Mouse (Mus musculus) heart, embryonic 16.5 days (tissue): ENCODE data around the gene Hck. TPM values are rescaled to one million over a fixed set of nuclear protein-coding genes. Genes with fewer than 3 reads are reported as not detected.

Experiments used
- ATAC-seq: fragments of 200-750 bp; cut with Nextera tagmentation; replicated peaks from 2 replicates; pipeline ENCODE4 v1.8.0; 2017; ENCODE audit warnings: moderate number of reproducible peaks; ENCODE audit not compliant: insufficient read depth, low FRiP score; ENCODE audit errors: extremely low read depth
- H3K27ac ChIP-seq: fragments of 300-500 bp; sonication (generic); 2 replicates; pipeline ENCODE4 v1.5.1; 2014; ENCODE audit warnings: mild to moderate bottlenecking, low read length, control low read depth, moderate library complexity
- H3K27me3 ChIP-seq: fragments of 300-500 bp; sonication (generic); 2 replicates; pipeline ENCODE4 v1.6.1; 2014; ENCODE audit warnings: low read length, mixed read lengths; ENCODE audit not compliant: control insufficient read depth, insufficient read depth
- H3K36me3 ChIP-seq: fragments of 300-500 bp; sonication (generic); 2 replicates; pipeline ENCODE4 v1.6.1; 2014; ENCODE audit not compliant: control insufficient read depth, insufficient read depth
- H3K4me1 ChIP-seq: fragments of 300-500 bp; sonication (generic); 2 replicates; pipeline ENCODE4 v1.6.1; 2014; ENCODE audit warnings: low read length, mixed read lengths; ENCODE audit not compliant: control insufficient read depth, insufficient read depth
- H3K4me2 ChIP-seq: fragments of 300-500 bp; sonication (generic); 2 replicates; pipeline ENCODE4 v1.6.1; 2014; ENCODE audit warnings: low read depth, mild to moderate bottlenecking, control low read depth, low read length
- H3K4me3 ChIP-seq: fragments of 300-500 bp; sonication (generic); 2 replicates; pipeline ENCODE4 v1.5.1; 2014; ENCODE audit warnings: mild to moderate bottlenecking, control low read depth, low read length
- H3K9ac ChIP-seq: fragments of 300-500 bp; sonication (generic); 2 replicates; pipeline ENCODE4 v1.6.1; 2014; ENCODE audit warnings: low read length, control low read depth
- H3K9me3 ChIP-seq: fragments of 300-500 bp; sonication (generic); replicated peaks from 2 replicates; pipeline ENCODE4 v1.6.1; 2016; ENCODE audit warnings: low read length; ENCODE audit not compliant: control insufficient read depth
- WGBS: fragments of 180-500 bp; shearing (Covaris S2); extraction: QIAGEN DNeasy Blood & Tissue Kit; methylation state at CpG from one replicate; pipeline ENCODE4 v1.1.7; 2014; 5-methylcytosine and 5-hydroxymethylcytosine counted together
- polyA plus RNA-seq: library from polyadenylated mRNA; unstranded; fragments of >200 nt; fragmentation: Nextera tagmentation; extraction: Ambion mirVana; gene quantifications from 2 replicates; pipeline ENCODE4 v1.2.1, GENCODE M21; 2015

Gene Hck
- polyA plus RNA-seq, 1 experiment from 2014 or later = 3.1 TPM

GRCm38 (mm10) chr2:153153033-153153450 lies 44.8 kb downstream of the Hck start:
- H3K4me3 ChIP-seq = no peak overlapping the region

GRCm38 (mm10) chr2:153157270-153157669 lies 49.0 kb downstream of the Hck start:
- peaks cover 4% of the 10 kb centered on the region for H3K4me1 ChIP-seq
- H3K27me3 ChIP-seq = no peaks in the 10 kb centered on the region
- H3K9me3 ChIP-seq = 0 out of 2 replicates have a peak, but pooled peaks cover 2% of the 10 kb centered on the region
- no peak overlapping the region for H3K27ac ChIP-seq
- no peak overlapping the region for H3K9ac ChIP-seq
- no peaks in the 10 kb centered on the region for H3K36me3 ChIP-seq
- WGBS = 71% methylated on average over 1 of the region's 3 CpGs
- H3K4me2 ChIP-seq = no peak overlapping the region
- no peak for ATAC-seq
- no peak overlapping the region for H3K4me3 ChIP-seq

More at GRCm38 (mm10) chr2:153153033-153153450, 44.8 kb downstream of the Hck start:
- H3K4me2 ChIP-seq = no peak overlapping the region
- ATAC-seq = no peak
- no peaks in the 10 kb centered on the region for H3K36me3 ChIP-seq
- H3K27ac ChIP-seq = no peak overlapping the region
- 0 out of 2 replicates have a peak, but pooled peaks cover 2% of the 10 kb centered on the region for H3K9me3 ChIP-seq
- 65% methylated on average over 4 of the region's 4 CpGs for WGBS
- no peaks in the 10 kb centered on the region for H3K27me3 ChIP-seq
- no peak overlapping the region for H3K9ac ChIP-seq
- H3K4me1 ChIP-seq = no peaks in the 10 kb centered on the region

- H3K4me1 ChIP-seq = peaks cover 7% of the 10 kb centered on the region
- ATAC-seq = no peak
- 78% methylated on average over 5 of the region's 5 CpGs for WGBS
- no peaks in the 10 kb centered on the region for H3K27me3 ChIP-seq
- no peak overlapping the region for H3K4me2 ChIP-seq
- no peak overlapping the region for H3K9ac ChIP-seq
- no peak overlapping the region for H3K27ac ChIP-seq
- H3K4me3 ChIP-seq = no peak overlapping the region
- no peaks in the 10 kb centered on the region for H3K36me3 ChIP-seq
- H3K9me3 ChIP-seq = 0 out of 2 replicates have a peak, but pooled peaks cover 2% of the 10 kb centered on the region
These were observed 51.9 kb downstream of the Hck start for GRCm38 (mm10) chr2:153160133-153160532.

GRCm38 (mm10) chr2:153160844-153161683 lies 52.8 kb downstream of the Hck start, which contains the start of gene Tm9sf4:
TSS of gene Tm9sf4 (plus strand) at chr2:153161303.
- 9% methylated on average over 34 of the region's 34 CpGs for WGBS
- Histone ChIP-seq H3K9ac (peak within 1 kb of the TSS; percentile 99), H3K9me3 (0 out of 2 replicates have a peak, but pooled peaks cover 2% of the 10 kb centered on the region), H3K27me3 (no peaks in the 10 kb centered on the region), H3K36me3 (no peaks in the 10 kb centered on the region), H3K4me1 (peaks cover 7% of the 10 kb centered on the region), H3K4me2 (peak within 1 kb of the TSS; percentile 98), H3K4me3 (peak within 1 kb of the TSS; percentile 100), H3K27ac (peak within 1 kb of the TSS; percentile 89)
- peak; percentile 91 for ATAC-seq

- peak overlapping the region; percentile 98 for H3K4me2 ChIP-seq
- 0% methylated on average over 16 of the region's 16 CpGs for WGBS
- peak overlapping the region; percentile 89 for H3K27ac ChIP-seq
- peak overlapping the region; percentile 99 for H3K9ac ChIP-seq
- 0 out of 2 replicates have a peak, but pooled peaks cover 2% of the 10 kb centered on the region for H3K36me3 ChIP-seq
- H3K4me3 ChIP-seq = peak overlapping the region; percentile 100
- ATAC-seq = peak; percentile 20; the same call in 1 of the 2 replicates
- peaks cover 7% of the 10 kb centered on the region for H3K4me1 ChIP-seq
- no peaks in the 10 kb centered on the region for H3K27me3 ChIP-seq
- H3K9me3 ChIP-seq = 0 out of 2 replicates have a peak, but pooled peaks cover 2% of the 10 kb centered on the region
These were observed 53.4 kb downstream of the Hck start for GRCm38 (mm10) chr2:153161684-153162080.

GRCm38 (mm10) chr2:153167136-153167535 lies 58.9 kb downstream of the Hck start:
- peaks cover 11% of the 10 kb centered on the region for H3K4me1 ChIP-seq
- WGBS = 78% methylated on average over 6 of the region's 6 CpGs

GRCm38 (mm10) chr2:153168134-153168820 lies 60.0 kb downstream of the Hck start:
- 0 out of 2 replicates have a peak, but pooled peaks cover 2% of the 10 kb centered on the region for H3K36me3 ChIP-seq
- H3K4me2 ChIP-seq = no peak overlapping the region
- no peak for ATAC-seq
- H3K27ac ChIP-seq = 0 out of 2 replicates have a peak overlapping the region, but pooled peaks have one; percentile 36
- no peak overlapping the region for H3K9ac ChIP-seq
- H3K27me3 ChIP-seq = no peaks in the 10 kb centered on the region
- no peak overlapping the region for H3K4me3 ChIP-seq
- H3K4me1 ChIP-seq = peaks cover 8% of the 10 kb centered on the region
- no peaks in the 10 kb centered on the region for H3K9me3 ChIP-seq
- WGBS = 33% methylated on average over 2 of the region's 2 CpGs

More at GRCm38 (mm10) chr2:153167136-153167535, 58.9 kb downstream of the Hck start:
- H3K27me3 ChIP-seq = no peaks in the 10 kb centered on the region
- no peak overlapping the region for H3K27ac ChIP-seq
- 0 out of 2 replicates have a peak, but pooled peaks cover 2% of the 10 kb centered on the region for H3K36me3 ChIP-seq
- no peak for ATAC-seq
- no peak overlapping the region for H3K4me2 ChIP-seq
- no peak overlapping the region for H3K4me3 ChIP-seq
- no peaks in the 10 kb centered on the region for H3K9me3 ChIP-seq
- H3K9ac ChIP-seq = no peak overlapping the region

- Histone ChIP-seq H3K4me3 (no peak overlapping the region), H3K4me1 (peaks cover 8% of the 10 kb centered on the region), H3K9ac (no peak overlapping the region), H3K27ac (no peak overlapping the region), H3K4me2 (no peak overlapping the region), H3K9me3 (no peaks in the 10 kb centered on the region; the same call in 1 of the 2 replicates), H3K27me3 (no peaks in the 10 kb centered on the region), H3K36me3 (0 out of 2 replicates have a peak, but pooled peaks cover 2% of the 10 kb centered on the region)
- no peak for ATAC-seq
- whole genome bisulfite sequencing = 70% methylated on average over 9 of the region's 9 CpGs
These were observed 62.4 kb downstream of the Hck start for GRCm38 (mm10) chr2:153170490-153171224.
